Mouse (Mus musculus) c-Kit-negative CD71-positive TER-119-positive erythroid progenitor cells, embryonic 14.5 days (primary cell): Measurements from ENCODE around the gene Gsn.

ENCODE experiments used
- DNase-seq: peaks from one replicate; pipeline ENCODE4 v3.0.0-alpha.2; 2013; ENCODE audit warnings: low read depth, low spot score

Gene Gsn

DNA sequence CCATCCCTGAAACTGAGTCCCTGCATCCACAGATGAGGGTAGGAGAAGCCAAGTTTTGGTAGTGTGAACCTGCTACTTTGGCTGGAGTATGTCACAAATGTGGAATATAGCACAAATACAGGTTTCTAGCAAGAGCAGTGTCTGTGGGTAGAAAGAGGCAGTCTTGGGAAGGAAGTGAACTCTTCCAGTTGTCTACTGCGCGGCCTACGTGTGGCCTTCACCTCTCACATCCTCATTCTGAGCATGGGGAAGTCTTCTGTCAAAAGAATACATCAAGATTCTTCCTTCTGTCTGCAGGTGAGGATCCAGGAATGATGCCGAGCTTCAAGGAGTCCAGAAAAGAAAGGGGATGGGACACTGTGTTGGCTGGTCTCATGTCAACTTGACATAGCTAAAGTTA lies 2.4 kb upstream of the Gsn start:
- no peak for DNase-seq

DNA sequence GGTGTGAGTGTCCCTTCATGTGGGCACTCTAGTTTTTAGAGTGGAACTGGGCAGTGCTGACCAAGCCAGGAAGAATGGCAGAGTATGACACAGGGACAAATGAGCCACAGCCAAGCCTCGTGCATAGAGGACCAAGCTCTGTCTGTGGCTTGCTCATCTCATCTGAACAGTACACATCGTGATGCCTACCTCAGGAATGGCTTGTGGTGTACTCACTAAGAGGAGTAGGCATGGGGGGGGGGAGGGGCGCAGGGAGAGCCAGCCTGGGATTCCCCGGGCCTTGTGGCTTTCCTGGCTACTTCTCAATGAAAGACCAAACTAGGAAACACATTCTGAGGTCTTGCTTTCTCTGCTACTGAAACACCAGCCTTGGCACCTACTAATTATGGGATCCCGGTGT lies 1.2 kb upstream of the Gsn start:
- no peak for DNase-seq

DNA sequence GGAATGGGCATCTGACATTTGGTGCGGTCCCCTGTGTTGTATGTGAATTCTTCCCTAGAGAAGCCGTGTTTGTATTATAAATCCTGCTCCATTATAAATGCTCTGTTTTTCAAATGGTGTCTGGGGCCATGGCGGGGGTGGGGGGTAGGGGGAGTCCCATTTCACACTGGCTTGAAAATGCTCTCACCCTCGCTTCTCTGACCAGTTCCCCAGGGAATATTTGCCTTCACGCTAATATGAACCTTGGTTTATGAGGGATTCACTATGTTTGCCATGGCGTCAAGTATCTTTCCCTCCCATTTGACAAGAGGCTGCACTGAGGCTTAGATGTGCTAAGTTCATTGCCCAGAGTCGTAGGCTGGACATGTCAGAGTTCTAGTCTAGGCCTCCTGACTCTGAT lies 718 bp upstream of the Gsn start:
- DNase-seq = no peak

GRCm38 (mm10) chr2:35256932-35257331 lies 752 bp downstream of the Gsn start:
- DNase-seq = no peak

DNA sequence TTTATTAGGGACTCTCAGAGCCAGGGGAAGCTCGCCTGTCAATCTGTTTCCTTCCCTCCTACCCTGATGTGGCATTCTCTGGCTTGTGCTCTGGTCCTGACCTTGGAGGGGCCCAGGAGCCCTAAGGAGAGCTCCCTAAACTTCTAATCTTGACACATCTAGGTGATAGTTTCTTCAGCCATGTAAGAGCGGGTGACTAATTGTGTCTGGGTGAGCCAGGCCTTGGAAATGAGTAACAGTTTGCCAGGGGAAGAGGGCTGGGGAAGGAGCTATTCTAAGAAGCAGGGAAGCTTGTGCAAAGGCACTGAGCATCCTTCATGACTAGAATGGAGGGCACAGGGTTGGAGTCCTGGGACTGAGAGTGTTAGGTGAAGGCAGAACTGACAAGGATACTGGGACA lies 1.7 kb downstream of the Gsn start:
- no peak for DNase-seq

DNA sequence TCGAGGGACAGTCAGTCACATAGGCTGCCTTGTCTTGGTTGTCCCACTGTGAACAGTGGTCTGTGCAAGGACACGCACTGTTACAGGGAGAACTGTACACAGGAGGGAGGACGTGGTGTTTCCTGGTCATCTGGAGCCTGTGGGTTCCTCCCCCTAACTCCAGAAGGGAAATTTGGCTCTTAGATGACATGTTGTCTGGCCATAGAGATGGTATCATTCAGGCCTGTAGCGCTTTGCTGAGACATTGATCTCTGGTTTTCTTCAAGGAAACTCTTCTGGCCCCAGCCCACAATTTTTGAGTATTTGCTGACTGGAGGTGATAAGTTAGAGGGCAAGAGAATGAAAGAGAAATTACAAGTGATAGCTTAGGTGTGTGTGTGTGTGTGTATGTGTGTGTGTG lies 2.4 kb downstream of the Gsn start:
- no peak for DNase-seq

DNA sequence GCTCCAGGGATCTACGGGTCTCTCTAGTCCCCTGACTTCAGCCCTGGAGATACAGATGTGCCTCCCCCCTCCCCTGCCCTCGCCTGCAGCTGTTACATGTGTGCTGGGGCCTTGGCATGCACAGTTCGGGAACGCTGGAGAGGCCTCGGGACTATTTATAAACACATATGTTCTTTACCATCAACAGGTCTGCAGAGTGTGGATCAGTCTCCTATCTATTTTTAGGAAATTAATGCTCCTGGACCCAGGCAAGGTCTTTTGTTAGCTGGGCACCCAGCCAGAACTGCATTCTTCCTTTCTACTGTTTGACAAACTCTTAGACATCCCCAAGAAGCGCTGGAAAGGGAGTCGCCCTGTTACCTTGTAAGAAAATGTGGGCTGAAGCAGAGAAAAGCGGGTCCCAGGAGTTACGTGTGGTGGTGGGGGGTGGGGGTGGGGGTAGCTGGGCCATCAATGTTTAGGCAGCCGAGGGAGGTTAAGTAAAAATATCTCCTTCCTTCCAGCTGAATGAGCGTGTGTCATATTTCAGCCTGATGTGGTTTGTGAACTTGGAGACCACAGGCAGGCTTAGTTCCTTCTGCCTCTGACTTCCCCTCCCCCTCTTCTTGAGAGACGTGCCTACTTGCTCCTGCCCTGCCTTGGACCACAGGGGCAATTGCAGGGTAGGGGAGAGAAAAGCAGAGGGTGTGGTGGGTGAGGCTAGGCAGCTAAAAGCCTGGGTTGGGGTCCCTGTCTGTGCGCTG lies 3.3 kb downstream of the Gsn start:
- no peak for DNase-seq

- DNase-seq = no peak
Measured at GRCm38 (mm10) chr2:35260291-35260690, 4.1 kb downstream of the Gsn start.

DNA sequence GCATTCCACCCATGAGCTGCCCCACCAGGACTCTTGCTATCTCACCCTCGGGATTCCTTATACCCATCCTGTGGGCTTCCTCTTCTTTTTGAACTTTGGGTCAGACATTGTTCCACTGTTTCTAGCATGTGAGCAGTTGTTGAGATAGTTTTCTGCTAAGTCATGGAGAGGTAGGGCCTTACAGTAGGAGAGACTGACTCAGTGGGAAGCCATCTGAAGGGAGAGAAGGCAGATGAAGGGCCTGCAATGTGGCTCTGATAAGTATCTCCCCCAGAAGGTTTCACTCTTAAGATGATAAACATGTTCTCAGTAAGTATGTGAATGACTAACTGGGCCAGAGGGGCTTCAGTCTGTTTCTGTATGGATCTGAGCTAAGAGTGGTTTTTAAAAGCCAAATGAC lies 7.9 kb downstream of the Gsn start:
- no peak for DNase-seq

DNA sequence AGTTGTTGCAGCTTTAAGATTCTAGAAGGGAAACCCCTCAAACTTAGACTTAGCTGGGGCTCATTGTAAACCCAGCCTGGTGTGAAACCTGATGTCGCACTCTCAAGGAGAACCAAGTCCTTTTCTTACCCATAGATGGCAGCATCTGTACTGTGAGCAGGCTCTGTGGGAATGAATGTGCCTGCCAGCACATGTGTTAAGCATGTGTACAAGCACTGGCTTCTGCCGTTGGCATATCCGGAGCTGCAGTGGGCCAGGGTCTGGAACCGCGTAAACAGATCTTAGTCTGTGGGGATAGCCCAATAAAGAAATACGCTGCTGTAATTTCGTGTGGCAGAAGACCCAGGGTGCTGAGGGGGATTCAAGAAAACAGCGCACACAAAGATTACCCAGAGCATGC lies 9.1 kb downstream of the Gsn start:
- DNase-seq = no peak

GRCm38 (mm10) chr2:35265775-35266174 lies 9.6 kb downstream of the Gsn start:
- DNase-seq = no peak

GRCm38 (mm10) chr2:35266251-35266905 lies 10.2 kb downstream of the Gsn start:
- no peak for DNase-seq

DNA sequence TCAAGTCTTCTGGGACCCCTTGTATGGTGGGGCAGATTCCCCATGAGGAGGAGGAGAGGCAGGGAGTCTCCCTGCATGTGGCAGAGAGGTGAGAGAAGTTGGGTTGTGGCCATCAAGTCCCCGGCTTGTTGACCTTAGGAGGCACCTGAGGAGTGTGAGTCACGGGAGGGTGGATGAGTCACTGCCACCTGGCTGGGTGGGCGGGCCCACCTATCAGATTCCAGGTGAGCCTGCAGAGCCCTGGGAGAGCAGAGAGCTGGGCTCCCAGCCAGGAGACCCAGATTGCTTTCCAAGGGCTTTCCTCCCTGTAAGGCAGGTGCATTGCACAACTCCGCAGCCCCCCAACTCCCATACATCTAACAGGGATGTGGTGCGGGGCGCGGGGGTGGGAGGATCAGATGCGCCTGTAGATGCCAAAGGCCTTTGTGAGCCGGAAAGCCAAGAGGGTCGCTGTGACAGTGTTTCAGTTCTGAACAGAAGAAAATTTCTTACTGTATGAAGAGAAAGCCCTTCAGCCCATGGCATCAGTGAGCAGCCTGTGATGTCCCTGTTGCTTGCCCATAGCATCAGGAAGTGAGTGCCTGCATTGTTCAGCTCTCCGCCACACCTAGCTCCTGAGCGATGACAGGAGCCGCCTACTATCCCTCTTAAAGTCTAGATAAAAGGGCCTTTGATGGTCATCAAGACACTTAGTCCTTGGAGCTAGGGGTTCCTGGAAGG lies 11.1 kb downstream of the Gsn start:
- DNase-seq = no peak

DNA sequence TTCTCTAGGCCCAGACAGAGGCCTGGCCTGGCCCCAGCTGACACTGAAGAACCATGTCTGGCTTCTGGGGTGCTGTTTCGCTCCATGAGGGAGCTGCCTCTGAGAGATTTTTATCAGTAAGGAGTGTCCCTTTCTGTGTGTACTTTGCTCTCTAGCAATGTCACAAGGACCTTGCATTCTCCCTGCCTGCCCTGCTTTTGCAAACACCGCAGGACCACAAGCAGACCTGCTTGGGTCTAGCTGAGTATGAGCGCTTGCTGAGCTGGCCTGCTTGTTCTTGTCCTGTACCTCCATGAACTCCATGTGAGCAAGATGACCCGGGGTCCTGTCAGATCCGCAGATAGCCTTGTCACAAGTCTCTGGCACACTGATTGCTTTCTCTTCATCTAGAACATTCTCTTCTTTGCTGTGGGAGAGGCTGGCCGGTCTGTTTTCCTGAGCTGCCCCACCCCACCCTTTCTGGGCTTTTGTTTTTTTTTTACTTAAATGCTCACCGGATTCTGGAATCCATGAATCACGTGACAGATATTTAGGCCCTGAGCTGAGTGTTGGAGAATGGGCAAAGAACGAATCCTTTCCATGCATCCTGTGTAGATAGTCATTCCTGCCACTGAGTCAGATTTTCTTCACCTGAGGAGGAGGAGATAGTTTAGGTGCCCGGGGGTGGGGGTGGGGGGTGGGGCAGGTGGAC lies 11.8 kb downstream of the Gsn start:
- DNase-seq = no peak

GRCm38 (mm10) chr2:35269136-35269535 lies 13.0 kb downstream of the Gsn start:
- DNase-seq = no peak

DNA sequence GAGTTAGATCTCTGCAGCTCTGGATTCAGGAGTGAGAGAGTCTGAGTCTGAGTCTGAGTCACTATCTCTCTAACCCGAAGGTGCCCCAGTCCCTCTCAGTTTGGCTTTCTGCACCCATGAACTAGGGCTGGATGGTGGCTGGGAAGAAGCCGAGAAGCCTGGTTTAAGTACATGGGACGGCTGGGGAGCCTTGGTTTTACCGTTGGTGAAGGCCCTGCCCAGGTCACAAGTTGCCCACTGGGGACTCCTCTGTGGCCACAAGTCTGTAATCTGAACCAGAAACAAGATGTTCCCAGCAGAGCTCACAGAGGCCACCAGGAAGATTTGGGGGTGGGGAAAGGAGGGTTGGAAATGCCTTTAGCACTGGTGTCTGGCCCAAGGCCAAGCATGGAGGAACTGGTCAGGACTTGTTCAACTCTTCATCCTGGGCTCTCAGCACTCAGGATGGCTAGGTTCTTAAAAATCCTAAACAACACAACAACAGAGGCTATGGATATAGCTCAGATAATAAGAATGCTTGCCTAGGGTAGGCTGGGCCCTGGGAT lies 13.6 kb downstream of the Gsn start:
- DNase-seq = no peak

GRCm38 (mm10) chr2:35270531-35270984 lies 14.4 kb downstream of the Gsn start:
- no peak for DNase-seq

DNA sequence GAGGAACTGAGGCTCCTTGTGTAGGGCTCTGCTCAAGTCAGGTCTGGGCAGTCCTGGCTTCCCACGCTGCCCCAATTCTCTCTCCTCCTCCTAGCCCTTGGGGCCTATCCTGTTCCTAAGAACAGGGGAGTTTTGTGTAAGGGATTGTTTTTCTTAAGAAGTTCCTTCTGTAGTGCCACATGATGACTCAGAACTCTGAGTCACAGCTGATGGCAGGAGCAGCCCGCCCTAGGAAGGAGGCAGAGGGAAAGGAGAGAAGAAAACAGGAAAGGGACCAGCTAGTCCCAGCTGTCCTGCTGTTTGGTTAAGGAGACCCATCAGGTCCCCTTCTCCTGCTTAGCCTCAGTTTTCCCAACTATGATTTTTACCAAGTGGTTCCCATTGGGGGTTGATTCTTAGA lies 15.6 kb downstream of the Gsn start:
- DNase-seq = no peak

- no peak for DNase-seq
Measured at GRCm38 (mm10) chr2:35272881-35273280, 16.7 kb downstream of the Gsn start.

DNA sequence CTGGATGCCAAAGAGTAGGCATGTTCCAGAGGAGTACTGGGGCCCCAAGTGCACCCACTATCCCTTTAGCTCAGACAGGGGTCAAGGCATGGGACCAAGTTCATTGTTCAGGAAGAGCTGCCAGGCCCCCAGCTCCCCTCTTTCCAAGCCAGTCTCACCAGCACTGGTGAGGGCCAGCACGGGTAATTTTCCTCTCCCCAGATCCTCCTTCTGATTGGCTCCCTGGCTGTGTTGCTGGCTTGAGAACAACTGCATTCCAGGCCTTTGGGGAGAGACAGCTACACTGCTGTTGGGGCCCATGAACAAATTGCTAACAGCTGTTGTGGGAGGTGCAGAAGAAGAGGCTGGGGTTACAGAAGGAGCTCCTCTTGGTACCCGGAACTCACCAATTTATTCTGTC lies 17.4 kb downstream of the Gsn start:
- DNase-seq = no peak

GRCm38 (mm10) chr2:35277686-35278085 lies 21.5 kb downstream of the Gsn start:
- no peak for DNase-seq
